Comparison of ENCODE assay signal across 28 mouse cellular contexts in the genomic region with DNA sequence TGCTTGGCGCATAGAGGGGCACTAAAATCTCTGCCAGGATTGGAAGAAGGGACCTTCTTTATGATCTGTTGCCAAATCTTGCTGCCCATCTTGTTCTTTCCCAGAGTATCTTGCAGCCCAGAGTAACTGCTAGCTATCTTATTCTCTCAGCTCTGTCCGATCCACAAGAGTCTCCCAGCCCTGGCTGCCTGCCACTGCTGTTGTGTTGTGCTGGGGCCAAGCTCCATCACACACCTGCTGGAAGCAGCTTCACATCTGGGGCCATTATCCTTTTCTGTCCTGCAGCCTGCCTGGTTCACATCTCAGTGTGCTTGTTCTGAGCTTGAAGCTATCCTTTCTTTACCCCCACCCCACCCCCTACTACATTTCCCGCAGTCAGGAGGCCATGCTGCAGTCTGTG.
DNase-seq lines count a peak whose midpoint lies in the region; ATAC-seq and TF ChIP-seq lines count a peak whose summit lies in the region.
"Had no signal": no experiment of that assay in that cellular context is flagged by ENCODE, and none has a peak within 500 bp of the region (broad histone marks: within the 10 kb centered on the region; RNA-seq: fewer than 3 reads in every experiment).

No protein-coding gene starts in this region.

- no peak overlapping the region for H3K4me2 ChIP-seq in forebrain, embryonic 11.5 days (ENCODE audit: low read depth, low read length, severe bottlenecking)
- no peak overlapping the region for H3K4me2 ChIP-seq in forebrain, embryonic 13.5 days
- no peak overlapping the region for H3K4me2 ChIP-seq in midbrain, embryonic 16.5 days (ENCODE audit: low read length)
- no peak overlapping the region for H3K4me2 ChIP-seq in midbrain, embryonic 15.5 days
- no peak overlapping the region for H3K4me2 ChIP-seq in intestine, postnatal 0 days (replicated peaks; ENCODE audit: low read depth)
- H3K4me2 ChIP-seq: embryonic facial prominence, embryonic 13.5 days; hindbrain, embryonic 12.5 days; intestine, embryonic 15.5 days; limb, embryonic 15.5 days; liver, embryonic 13.5 days; neural tube, embryonic 13.5 days had no signal

- no peak overlapping the region for H3K9ac ChIP-seq in forebrain, embryonic 11.5 days (ENCODE audit: low read length)
- H3K9ac ChIP-seq in forebrain, embryonic 13.5 days, result no peak overlapping the region
- no peak overlapping the region for H3K9ac ChIP-seq in midbrain, embryonic 16.5 days (ENCODE audit: low read depth, low read length)
- no peak overlapping the region for H3K9ac ChIP-seq in midbrain, embryonic 15.5 days
- H3K9ac ChIP-seq in intestine, postnatal 0 days (ENCODE audit: low read depth, low read length), result no peak overlapping the region
- H3K9ac ChIP-seq: embryonic facial prominence, embryonic 13.5 days; forebrain, postnatal 0 days; hindbrain, embryonic 12.5 days; intestine, embryonic 15.5 days; limb, embryonic 15.5 days; liver, embryonic 13.5 days; neural tube, embryonic 13.5 days had no signal

- no peaks in the 10 kb centered on the region for H3K36me3 ChIP-seq in forebrain, embryonic 11.5 days (ENCODE audit: control insufficient read depth, insufficient read depth, low read length)
- no peaks in the 10 kb centered on the region for H3K36me3 ChIP-seq in forebrain, embryonic 13.5 days (ENCODE audit: poor library complexity, severe bottlenecking)
- H3K36me3 ChIP-seq in midbrain, embryonic 16.5 days (ENCODE audit: control insufficient read depth, insufficient read depth, low read length), result no peaks in the 10 kb centered on the region
- no peaks in the 10 kb centered on the region for H3K36me3 ChIP-seq in midbrain, embryonic 15.5 days (replicated peaks)
- no peaks in the 10 kb centered on the region for H3K36me3 ChIP-seq in intestine, postnatal 0 days (ENCODE audit: control insufficient read depth, insufficient read depth)
- H3K36me3 ChIP-seq: embryonic facial prominence, embryonic 13.5 days; forebrain, embryonic 10.5 days; G1E; hindbrain, embryonic 12.5 days; intestine, embryonic 15.5 days; limb, embryonic 15.5 days; liver, embryonic 13.5 days; neural tube, embryonic 13.5 days had no signal

- H3K27me3 ChIP-seq in forebrain, embryonic 11.5 days (ENCODE audit: control insufficient read depth, insufficient read depth, low read length), result no peaks in the 10 kb centered on the region
- no peaks in the 10 kb centered on the region for H3K27me3 ChIP-seq in forebrain, embryonic 13.5 days
- no peaks in the 10 kb centered on the region for H3K27me3 ChIP-seq in midbrain, embryonic 16.5 days (ENCODE audit: control insufficient read depth, insufficient read depth, low read depth, low read length)
- H3K27me3 ChIP-seq in midbrain, embryonic 15.5 days (replicated peaks), result no peaks in the 10 kb centered on the region
- no peaks in the 10 kb centered on the region for H3K27me3 ChIP-seq in intestine, postnatal 0 days (replicated peaks; ENCODE audit: control insufficient read depth, insufficient read depth, low read length)
- H3K27me3 ChIP-seq: hindbrain, embryonic 12.5 days; intestine, embryonic 15.5 days; limb, embryonic 15.5 days; liver, embryonic 13.5 days; neural tube, embryonic 13.5 days; Patski had no signal

- TF ChIP-seq CTCF in layer of hippocampus, adult 2 months (conservative IDR thresholded peaks at IDR 0.05), result no peak
- TF ChIP-seq CTCF in intestine, postnatal 0 days (IDR thresholded peaks at IDR 0.05; ENCODE audit: low read depth), result no peak

- H3K9me3 ChIP-seq in forebrain, embryonic 11.5 days (ENCODE audit: control insufficient read depth, low read length), result no peaks in the 10 kb centered on the region
- no peaks in the 10 kb centered on the region for H3K9me3 ChIP-seq in forebrain, embryonic 13.5 days (replicated peaks)
- no peaks in the 10 kb centered on the region for H3K9me3 ChIP-seq in midbrain, embryonic 16.5 days (replicated peaks; ENCODE audit: control insufficient read depth, low read length, poor library complexity, severe bottlenecking)
- no peaks in the 10 kb centered on the region for H3K9me3 ChIP-seq in midbrain, embryonic 15.5 days
- H3K9me3 ChIP-seq in intestine, postnatal 0 days (ENCODE audit: control insufficient read depth), result no peaks in the 10 kb centered on the region
- H3K9me3 ChIP-seq: embryonic facial prominence, embryonic 13.5 days; forebrain, embryonic 10.5 days; G1E; hindbrain, embryonic 12.5 days; intestine, embryonic 15.5 days; limb, embryonic 15.5 days; liver, embryonic 13.5 days; neural tube, embryonic 13.5 days had no signal

- 77% methylated on average over 3 of the region's 3 CpGs for WGBS in forebrain, embryonic 11.5 days
- 76% methylated on average over 3 of the region's 3 CpGs for WGBS in forebrain, embryonic 13.5 days
- 77% methylated on average over 3 of the region's 3 CpGs for WGBS in midbrain, embryonic 16.5 days
- 71% methylated on average over 3 of the region's 3 CpGs for WGBS in midbrain, embryonic 15.5 days
- 81% methylated on average over 3 of the region's 3 CpGs for WGBS in intestine, postnatal 0 days

- DNase-seq in forebrain, embryonic 11.5 days (ENCODE audit: low spot score), result peak; percentile 33
- no peak for DNase-seq in layer of hippocampus, adult 2 months (ENCODE audit: low spot score in 2 of 2)
- no peak for DNase-seq in layer of hippocampus, postnatal 36 days
- peak; percentile 28 for DNase-seq in brain, adult 2 months (ENCODE audit: low read depth, low spot score)
- DNase-seq: adrenal gland, postnatal 10 days; cerebellum, adult 9-10 months; forebrain, postnatal 0 days; kidney, adult 8-10 months; kidney, postnatal 4 days; liver, embryonic 13.5 days; lung, adult 18-20 months; lung, postnatal 10 days; right cerebral cortex, postnatal 14 days; thymus, postnatal 4 days had no signal

- no peak for ATAC-seq in forebrain, embryonic 11.5 days (replicated peaks; ENCODE audit: low FRiP score)
- ATAC-seq in forebrain, embryonic 13.5 days, result no peak
- ATAC-seq in midbrain, embryonic 16.5 days, result no peak
- no peak for ATAC-seq in midbrain, embryonic 15.5 days (replicated peaks)
- no peak for ATAC-seq in intestine, postnatal 0 days
- ATAC-seq: forebrain, postnatal 0 days; intestine, embryonic 15.5 days; Patski had no signal

- H3K27ac ChIP-seq in forebrain, embryonic 11.5 days (ENCODE audit: low read depth, low read length), result no peak overlapping the region
- H3K27ac ChIP-seq in forebrain, embryonic 13.5 days, result no peak overlapping the region
- 0 out of 2 replicates have a peak overlapping the region, but pooled peaks have one; percentile 46 for H3K27ac ChIP-seq in layer of hippocampus, adult 2 months
- H3K27ac ChIP-seq in midbrain, embryonic 16.5 days (ENCODE audit: low read length), result peak overlapping the region; percentile 29; the same call in 1 of the 2 replicates
- no peak overlapping the region for H3K27ac ChIP-seq in midbrain, embryonic 15.5 days
- no peak overlapping the region for H3K27ac ChIP-seq in intestine, postnatal 0 days (ENCODE audit: low read depth, low read length)
- H3K27ac ChIP-seq: embryonic facial prominence, embryonic 13.5 days; forebrain, embryonic 10.5 days; hindbrain, embryonic 12.5 days; intestine, embryonic 15.5 days; kidney, postnatal 0 days; limb, embryonic 15.5 days; liver, embryonic 13.5 days; neural tube, embryonic 13.5 days; stomach, postnatal 0 days had no signal

- no peak overlapping the region for H3K4me3 ChIP-seq in forebrain, embryonic 11.5 days (ENCODE audit: low read depth, low read length)
- H3K4me3 ChIP-seq in forebrain, embryonic 13.5 days, result no peak overlapping the region
- H3K4me3 ChIP-seq in layer of hippocampus, adult 2 months, result no peak overlapping the region
- no peak overlapping the region for H3K4me3 ChIP-seq in midbrain, embryonic 16.5 days (ENCODE audit: low read depth, low read length)
- H3K4me3 ChIP-seq in midbrain, embryonic 15.5 days, result no peak overlapping the region
- H3K4me3 ChIP-seq in intestine, postnatal 0 days (ENCODE audit: low read depth, low read length), result no peak overlapping the region
- H3K4me3 ChIP-seq: embryonic facial prominence, embryonic 13.5 days; forebrain, embryonic 10.5 days; hindbrain, embryonic 12.5 days; intestine, embryonic 15.5 days; limb, embryonic 15.5 days; liver, embryonic 13.5 days; neural tube, embryonic 13.5 days had no signal

- H3K4me1 ChIP-seq in forebrain, embryonic 11.5 days (replicated peaks; ENCODE audit: control insufficient read depth, insufficient read depth, low read length), result no peaks in the 10 kb centered on the region
- H3K4me1 ChIP-seq in forebrain, embryonic 13.5 days, result peaks cover 14% of the 10 kb centered on the region
- peaks cover 18% of the 10 kb centered on the region for H3K4me1 ChIP-seq in midbrain, embryonic 16.5 days (ENCODE audit: control insufficient read depth, insufficient read depth, low read length)
- H3K4me1 ChIP-seq in midbrain, embryonic 15.5 days, result peaks cover 14% of the 10 kb centered on the region
- no peaks in the 10 kb centered on the region for H3K4me1 ChIP-seq in intestine, postnatal 0 days (replicated peaks; ENCODE audit: control insufficient read depth, insufficient read depth, low read length)
- H3K4me1 ChIP-seq: liver, embryonic 13.5 days had no signal

Comparison
In these comparisons a context has a peak if more than half of its experiments do, and no peak if none do; other contexts are left out.
1. H3K27ac ChIP-seq: peak in layer of hippocampus, adult 2 months (single experiment) and midbrain, embryonic 16.5 days (single experiment); none in forebrain, embryonic 11.5 days (single experiment), forebrain, embryonic 13.5 days (single experiment), midbrain, embryonic 15.5 days (single experiment) and intestine, postnatal 0 days (single experiment).
2. DNase-seq: peak in forebrain, embryonic 11.5 days (single experiment) and brain, adult 2 months (single experiment); none in layer of hippocampus, adult 2 months (0 of 2) and layer of hippocampus, postnatal 36 days (0 of 2).